Mouse (Mus musculus): ENCODE results near the gene Cope.
A peak's percentile ranks its signal among the peaks of the same experiment; 100 is the strongest.

Cope gene

DNA sequence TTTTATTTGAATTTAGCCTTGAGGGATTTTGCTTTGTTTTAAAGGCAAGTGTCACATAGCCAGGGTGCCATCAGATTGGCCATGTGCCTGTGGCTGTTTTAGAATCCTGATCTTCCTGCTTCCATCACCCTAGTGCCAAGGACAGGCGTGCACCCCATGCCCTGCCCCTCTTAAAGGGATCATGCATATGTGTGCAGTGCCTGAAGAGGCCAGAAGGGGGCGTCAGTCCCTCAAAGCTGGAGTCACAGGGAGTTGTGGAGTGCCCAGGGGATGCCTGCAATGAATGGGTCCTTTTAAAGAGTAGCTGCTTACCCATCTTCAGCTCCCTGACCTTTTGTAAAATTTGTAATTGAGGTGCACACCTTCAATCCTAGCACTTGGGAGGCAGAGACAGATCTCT is 7.0 kb downstream of the Cope start:
- peak; percentile 77 for DNase-seq (ENCODE audit: low read depth, low spot score)

DNA sequence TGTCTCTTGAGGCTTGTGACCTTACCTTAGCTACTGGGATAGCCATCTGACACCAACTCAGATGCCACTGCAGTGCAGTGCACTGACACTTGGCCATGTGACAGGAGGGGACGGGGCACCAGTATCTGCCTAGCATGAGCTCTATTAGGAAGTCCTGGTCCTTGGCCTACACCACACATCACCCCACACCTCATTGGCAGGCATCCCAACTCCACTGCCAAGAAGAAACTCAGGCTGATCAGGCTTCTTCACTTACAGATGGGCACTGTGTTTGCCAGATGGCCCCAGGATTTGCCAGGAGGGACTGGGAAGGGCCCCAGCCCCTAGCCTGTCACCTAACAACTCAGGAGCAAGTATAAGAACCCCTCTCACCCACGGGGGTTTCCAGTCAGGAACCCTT is 11.1 kb downstream of the Cope start:
- DNase-seq (ENCODE audit: low read depth, low spot score): no peak

DNA sequence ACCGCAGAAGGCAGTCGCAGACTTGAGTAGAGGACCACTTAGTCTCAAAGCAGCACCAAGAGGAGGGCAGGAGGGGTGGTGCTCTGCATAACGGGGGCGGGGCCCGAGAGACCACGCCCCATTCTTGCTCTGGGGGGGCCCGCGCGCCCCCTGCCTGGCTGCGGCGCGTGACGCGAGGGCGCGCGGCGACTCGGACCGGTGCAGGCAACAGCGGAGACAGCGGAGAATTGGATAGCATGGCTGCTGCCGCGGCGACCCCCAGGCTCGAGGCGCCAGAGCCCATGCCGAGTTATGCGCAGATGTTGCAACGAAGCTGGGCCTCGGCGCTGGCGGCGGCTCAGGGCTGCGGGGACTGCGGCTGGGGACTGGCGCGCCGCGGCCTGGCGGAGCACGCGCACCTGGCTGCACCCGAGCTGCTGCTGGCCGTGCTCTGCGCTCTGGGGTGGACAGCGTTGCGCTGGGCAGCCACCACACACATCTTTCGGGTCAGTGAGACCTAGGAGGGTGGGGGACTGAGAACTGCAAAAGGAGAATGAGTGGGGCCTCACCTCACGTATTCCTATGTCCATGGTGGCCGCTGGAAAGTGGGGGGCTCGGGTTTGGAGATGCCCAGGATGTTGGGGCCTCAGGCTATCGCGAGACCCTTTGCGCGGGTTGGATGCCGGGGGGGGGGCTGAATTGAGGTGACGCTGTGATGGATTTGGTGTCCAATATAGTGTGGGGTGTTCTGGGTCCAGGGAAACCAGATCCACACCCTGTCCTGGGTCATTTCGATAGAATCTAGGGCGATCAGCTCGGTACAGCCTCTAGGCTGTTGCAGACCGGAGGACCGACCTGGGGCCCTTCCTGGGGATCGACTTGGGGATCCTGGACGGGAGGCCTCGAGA is 13.5 kb downstream of the Cope start, which contains the start of gene Cers1:
Gene Cers1 (plus strand): TSS at position 152 of the 887 bp plus-strand sequence.
- DNase-seq (ENCODE audit: low read depth, low spot score): peak; percentile 74

GRCm38 (mm10) chr8:70316511-70317504 is 14.5 kb downstream of the Cope start:
- DNase-seq (ENCODE audit: low read depth, low spot score): peak; percentile 97

- DNase-seq (ENCODE audit: low read depth, low spot score): no peak
These were observed 15.6 kb downstream of the Cope start for GRCm38 (mm10) chr8:70317872-70318271.

DNA sequence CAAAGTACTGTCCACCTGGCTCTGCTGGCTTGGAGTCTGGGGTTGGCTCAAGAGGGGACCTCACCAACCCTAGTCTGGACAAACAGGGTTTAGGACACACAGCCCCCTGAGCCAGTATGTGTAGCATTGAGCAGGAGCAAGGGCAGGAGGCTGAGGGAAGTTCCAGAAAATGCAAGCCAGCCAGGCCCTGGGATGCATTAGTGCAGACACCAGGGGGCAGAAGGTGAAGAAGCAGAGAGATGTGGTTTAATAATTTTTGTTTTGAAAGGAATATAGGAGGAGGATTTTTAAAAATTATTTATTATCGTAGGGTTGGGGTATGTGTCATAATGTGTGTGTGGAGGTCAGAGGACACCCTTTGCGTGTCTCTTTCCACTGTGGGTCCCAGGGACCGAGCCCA is 21.4 kb downstream of the Cope start:
- no peak for DNase-seq (ENCODE audit: low read depth, low spot score)

GRCm38 (mm10) chr8:70327512-70327911 is 25.2 kb downstream of the Cope start:
- DNase-seq (ENCODE audit: low read depth, low spot score): no peak

DNA sequence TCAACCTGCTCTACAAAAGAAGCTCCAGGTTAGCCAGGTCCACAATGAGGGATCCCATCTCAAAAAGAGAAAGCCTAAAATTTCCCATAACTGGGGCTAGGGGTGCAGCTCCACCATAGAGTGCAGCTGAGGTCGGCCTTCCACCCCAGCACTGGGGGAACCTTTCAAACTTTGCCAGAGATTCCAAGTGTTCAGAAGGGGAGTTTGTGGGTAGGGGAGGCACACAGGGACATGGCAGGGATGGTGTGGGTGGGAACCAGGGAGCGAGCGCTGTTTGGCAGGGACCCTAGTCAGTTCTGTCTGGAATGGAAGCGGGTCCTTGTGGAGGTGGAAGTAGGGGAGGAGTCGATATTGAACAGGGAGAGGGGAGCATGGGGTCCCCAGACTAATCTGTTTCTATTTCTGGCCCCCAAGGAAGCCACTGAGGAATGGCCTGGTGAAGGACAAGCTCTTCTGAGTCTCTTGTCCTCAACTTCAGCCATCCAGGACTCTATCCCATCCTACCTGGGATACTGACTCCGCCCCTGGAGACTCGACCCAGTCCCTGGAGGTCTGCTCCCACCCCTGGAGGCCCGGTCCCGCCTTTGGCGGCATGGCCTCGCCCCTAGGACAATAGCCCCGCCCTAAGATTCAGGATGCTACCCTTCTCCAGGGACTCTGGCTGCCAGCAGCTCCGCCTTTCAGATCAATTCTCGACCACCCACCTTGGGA is 27.0 kb downstream of the Cope start, which contains the start of gene Gdf1:
Gene Gdf1 (plus strand): TSS at position 694 of the 711 bp plus-strand sequence.
- peak; percentile 85 for DNase-seq (ENCODE audit: low read depth, low spot score)

GRCm38 (mm10) chr8:70329835-70330740 is 27.8 kb downstream of the Cope start:
- no peak for DNase-seq (ENCODE audit: low read depth, low spot score)

DNA sequence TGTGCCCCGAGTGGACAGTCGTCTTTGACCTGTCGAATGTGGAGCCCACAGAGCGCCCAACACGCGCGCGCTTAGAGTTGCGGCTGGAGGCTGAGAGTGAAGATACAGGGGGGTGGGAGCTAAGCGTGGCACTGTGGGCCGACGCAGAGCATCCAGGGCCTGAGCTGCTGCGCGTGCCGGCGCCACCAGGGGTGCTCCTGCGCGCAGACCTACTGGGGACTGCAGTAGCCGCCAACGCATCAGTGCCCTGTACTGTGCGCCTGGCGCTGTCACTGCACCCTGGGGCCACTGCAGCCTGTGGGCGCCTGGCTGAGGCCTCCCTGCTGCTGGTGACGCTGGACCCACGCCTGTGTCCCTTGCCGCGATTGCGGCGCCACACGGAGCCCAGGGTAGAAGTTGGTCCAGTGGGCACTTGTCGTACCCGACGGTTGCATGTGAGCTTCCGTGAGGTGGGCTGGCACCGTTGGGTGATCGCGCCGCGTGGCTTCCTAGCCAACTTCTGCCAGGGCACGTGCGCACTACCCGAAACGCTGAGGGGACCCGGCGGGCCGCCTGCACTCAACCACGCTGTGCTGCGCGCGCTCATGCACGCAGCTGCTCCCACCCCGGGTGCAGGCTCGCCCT is 28.5 kb downstream of the Cope start:
- peak; percentile 81 for DNase-seq (ENCODE audit: low read depth, low spot score)

DNA sequence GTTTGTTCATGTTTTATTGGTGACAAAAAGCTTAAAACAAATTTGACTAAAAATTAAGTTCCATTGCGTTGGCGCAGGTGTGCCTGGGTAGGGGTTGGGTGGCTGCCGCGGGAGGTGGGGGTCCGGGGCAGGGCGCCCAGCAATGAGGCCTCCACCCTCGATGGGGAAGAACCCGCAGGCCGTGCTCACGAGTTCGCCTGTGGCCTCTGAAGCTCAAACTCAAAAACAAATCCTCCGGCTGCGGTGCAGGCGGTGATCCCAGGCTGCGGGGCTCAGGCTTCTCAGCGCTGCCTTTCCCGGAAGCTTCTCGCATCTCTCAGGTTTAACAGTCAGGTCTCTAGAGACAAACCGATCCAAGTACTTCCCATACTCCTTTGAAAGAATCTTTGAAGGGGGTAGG is 29.2 kb downstream of the Cope start:
- DNase-seq (ENCODE audit: low read depth, low spot score): no peak

DNA sequence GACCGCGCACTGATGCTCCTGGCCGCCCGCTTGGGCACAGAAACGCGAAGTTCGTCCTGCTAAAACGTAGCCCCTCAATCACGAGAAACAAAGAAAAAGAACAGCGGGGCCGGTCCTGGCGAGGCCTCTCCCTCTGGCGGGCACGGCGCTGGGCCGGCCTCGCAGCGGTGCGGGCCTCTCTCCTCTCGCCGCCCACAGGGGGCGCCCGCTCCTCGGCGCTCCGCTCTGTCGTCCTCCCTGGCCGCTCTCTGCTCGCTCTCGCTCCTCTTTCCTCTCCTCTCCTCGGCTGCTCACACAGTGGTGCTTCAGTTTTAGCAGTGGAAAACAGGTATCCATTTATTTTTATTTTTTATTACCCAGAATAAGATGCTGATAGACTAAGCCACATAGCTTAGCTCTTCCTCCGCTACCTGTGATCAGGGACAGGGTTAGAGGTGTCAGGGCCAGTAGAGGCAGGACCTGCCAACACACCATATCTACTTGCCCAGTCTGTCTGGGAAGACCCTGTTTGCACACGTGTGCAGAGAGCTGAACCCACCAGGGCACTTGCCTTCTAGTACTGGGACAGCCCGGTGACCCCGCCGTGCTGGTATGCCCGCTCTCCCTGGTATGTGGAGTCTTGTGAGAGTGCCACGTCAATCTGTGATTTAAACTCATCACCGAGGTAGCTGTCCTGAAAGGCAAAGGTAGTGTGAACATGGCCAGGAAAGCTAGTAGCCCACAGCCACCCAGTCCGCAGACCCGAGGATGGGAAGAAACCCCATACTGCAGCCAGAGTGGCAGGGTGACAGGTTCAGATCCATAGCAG is 30.0 kb downstream of the Cope start:
- peak; percentile 64 for DNase-seq (ENCODE audit: low read depth, low spot score)

DNA sequence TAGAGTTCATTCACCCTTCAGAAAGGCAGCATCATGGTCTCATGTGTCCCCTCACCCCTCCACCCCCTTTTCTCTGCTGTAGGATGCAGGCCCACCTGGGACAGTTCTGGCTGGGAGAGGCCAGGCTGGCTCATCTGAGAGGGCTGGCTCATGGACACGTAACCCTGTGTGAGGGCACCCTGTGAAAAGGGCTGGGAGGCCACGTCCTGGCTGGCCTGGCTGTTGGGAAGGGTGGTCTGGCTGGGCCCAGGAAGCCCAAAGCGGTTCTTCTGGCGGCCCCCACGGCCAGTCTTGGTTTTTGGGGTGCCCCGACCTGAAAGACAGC is 30.5 kb downstream of the Cope start:
- DNase-seq (ENCODE audit: low read depth, low spot score): no peak

- DNase-seq (ENCODE audit: low read depth, low spot score): no peak
These were observed 36.6 kb downstream of the Cope start for GRCm38 (mm10) chr8:70338931-70339330.

- no peak for DNase-seq (ENCODE audit: low read depth, low spot score)
These were observed 38.3 kb downstream of the Cope start for GRCm38 (mm10) chr8:70340659-70341058.

DNA sequence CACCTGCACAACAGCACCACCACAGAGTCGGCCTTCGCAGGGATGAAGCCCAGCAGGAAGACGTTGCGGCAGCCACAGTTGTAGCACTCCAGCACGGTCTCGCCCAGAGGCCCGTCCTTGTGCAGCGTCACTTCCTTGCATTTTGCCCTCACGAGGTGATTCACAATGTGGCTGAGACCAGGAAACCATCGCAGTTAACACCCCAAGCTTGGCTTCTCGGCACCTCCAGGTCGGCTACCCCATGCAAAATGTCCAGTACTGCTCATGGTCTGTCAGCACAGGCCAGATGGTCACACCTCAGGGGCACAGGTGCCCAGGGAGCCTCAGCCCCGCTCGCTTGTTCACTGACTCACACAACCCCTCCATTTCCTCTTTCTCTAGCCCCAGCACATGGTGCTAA is 39.7 kb downstream of the Cope start:
- DNase-seq (ENCODE audit: low read depth, low spot score): no peak

GRCm38 (mm10) chr8:70343076-70343475 is 40.8 kb downstream of the Cope start:
- no peak for DNase-seq (ENCODE audit: low read depth, low spot score)

- peak; percentile 60 for DNase-seq (ENCODE audit: low read depth, low spot score)
These were observed 41.4 kb downstream of the Cope start for GRCm38 (mm10) chr8:70343696-70344095.

GRCm38 (mm10) chr8:70344279-70344678 is 42.0 kb downstream of the Cope start:
- DNase-seq (ENCODE audit: low read depth, low spot score): no peak
